ENCODE assay signal across 18 mouse cellular contexts in the genomic region with DNA sequence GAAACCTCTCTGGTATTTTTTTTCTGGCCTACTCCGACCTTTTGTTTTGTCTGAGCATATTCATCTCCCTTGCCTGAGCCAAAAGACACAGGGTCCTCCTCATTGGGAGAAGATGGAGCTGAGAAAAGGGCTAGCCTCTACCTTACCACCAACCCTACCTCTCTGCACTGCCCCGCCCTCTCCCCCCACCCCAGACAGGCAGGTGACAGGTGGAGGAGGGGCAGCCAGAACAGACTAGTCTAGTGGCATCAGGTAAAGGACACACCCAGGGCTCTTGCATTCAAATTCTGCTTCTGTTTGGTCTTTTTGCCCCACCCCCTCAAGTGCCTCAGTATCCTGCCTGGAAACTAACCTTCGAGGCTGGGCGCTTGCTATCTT. TPM values are rescaled to one million over a fixed set of nuclear protein-coding genes. Genes with fewer than 3 reads are reported as not detected.
DNase-seq lines count a peak whose midpoint lies in the region; ATAC-seq and TF ChIP-seq lines count a peak whose summit lies in the region.
"Had no signal": no experiment of that assay in that cellular context is flagged by ENCODE, and none has a peak within 500 bp of the region (broad histone marks: within the 10 kb centered on the region; RNA-seq: fewer than 3 reads in every experiment).

No protein-coding gene starts in this region.

- H3K9me3 ChIP-seq in lung, embryonic 14.5 days (ENCODE audit: low read depth, low read length) = no peaks in the 10 kb centered on the region
- H3K9me3 ChIP-seq in limb, embryonic 10.5 days (replicated peaks) = no peaks in the 10 kb centered on the region
- no peaks in the 10 kb centered on the region for H3K9me3 ChIP-seq in forebrain, embryonic 11.5 days (ENCODE audit: control insufficient read depth, low read length)
- H3K9me3 ChIP-seq: liver, embryonic 13.5 days; neural tube, embryonic 12.5 days had no signal

- peaks cover 52% of the 10 kb centered on the region for H3K27me3 ChIP-seq in lung, embryonic 14.5 days (ENCODE audit: insufficient read depth, low read length)
- H3K27me3 ChIP-seq in limb, embryonic 10.5 days (ENCODE audit: low read depth, poor library complexity, severe bottlenecking) = peaks cover 92% of the 10 kb centered on the region
- H3K27me3 ChIP-seq in forebrain, embryonic 11.5 days (ENCODE audit: control insufficient read depth, insufficient read depth, low read length) = peaks cover 93% of the 10 kb centered on the region

- ATAC-seq in lung, embryonic 14.5 days (ENCODE audit: insufficient read depth) = no peak
- no peak for ATAC-seq in forebrain, embryonic 11.5 days (replicated peaks; ENCODE audit: low FRiP score)
- ATAC-seq: forebrain, postnatal 0 days had no signal

- peak overlapping the region; percentile 44 for H3K4me3 ChIP-seq in lung, embryonic 14.5 days (ENCODE audit: low read depth, low read length)
- H3K4me3 ChIP-seq in limb, embryonic 10.5 days = peak overlapping the region; percentile 34; the same call in 1 of the 2 replicates
- H3K4me3 ChIP-seq in forebrain, embryonic 11.5 days (ENCODE audit: low read depth, low read length) = no peak overlapping the region
- H3K4me3 ChIP-seq: left cerebral cortex, adult 2 months; liver, embryonic 13.5 days; neural tube, embryonic 12.5 days had no signal

- peak overlapping the region; percentile 78 for H3K4me2 ChIP-seq in lung, embryonic 14.5 days
- H3K4me2 ChIP-seq in forebrain, embryonic 11.5 days (ENCODE audit: low read depth, low read length, severe bottlenecking) = no peak overlapping the region
- H3K4me2 ChIP-seq: neural tube, embryonic 12.5 days had no signal

- H3K9ac ChIP-seq in lung, embryonic 14.5 days = peak overlapping the region; percentile 74
- H3K9ac ChIP-seq in forebrain, embryonic 11.5 days (ENCODE audit: low read length) = no peak overlapping the region
- H3K9ac ChIP-seq: forebrain, postnatal 0 days; liver, embryonic 13.5 days; neural tube, embryonic 12.5 days had no signal

- peaks cover 71% of the 10 kb centered on the region for H3K36me3 ChIP-seq in lung, embryonic 14.5 days (ENCODE audit: insufficient read depth)
- H3K36me3 ChIP-seq in limb, embryonic 10.5 days = peaks cover 61% of the 10 kb centered on the region
- no peaks in the 10 kb centered on the region for H3K36me3 ChIP-seq in forebrain, embryonic 11.5 days (ENCODE audit: control insufficient read depth, insufficient read depth, low read length)
- H3K36me3 ChIP-seq: neural tube, embryonic 12.5 days had no signal

- no peak for TF ChIP-seq CTCF in lung, embryonic 14.5 days (IDR thresholded peaks at IDR 0.05; ENCODE audit: low read depth)

- peak; percentile 24 for DNase-seq in embryo, embryonic 10.5 days (ENCODE audit: low spot score)
- no peak for DNase-seq in embryo, embryonic 10 days (ENCODE audit: low spot score)
- no peak for DNase-seq in lung, embryonic 14.5 days
- no peak for DNase-seq in lung, postnatal 4 days
- DNase-seq in R1 (ENCODE audit: low read depth, low spot score) = peak; percentile 90
- peak; percentile 40 for DNase-seq in limb, embryonic 10.5 days (ENCODE audit: low spot score)
- DNase-seq in forebrain, embryonic 11.5 days (ENCODE audit: low spot score) = no peak
- no peak for DNase-seq in layer of hippocampus, postnatal 36 days
- DNase-seq: B cell, adult 2 months; cerebellum, adult 2 months; forebrain, postnatal 0 days; heart, postnatal 4 days; kidney, adult 9 months; liver, embryonic 13.5 days; thymus, adult 18-20 months had no signal

- H3K27ac ChIP-seq in lung, embryonic 14.5 days (ENCODE audit: low read depth) = peak overlapping the region; percentile 91
- 0 out of 2 replicates have a peak overlapping the region, but pooled peaks have one; percentile 81 for H3K27ac ChIP-seq in limb, embryonic 10.5 days
- H3K27ac ChIP-seq in forebrain, embryonic 11.5 days (ENCODE audit: low read depth, low read length) = no peak overlapping the region
- H3K27ac ChIP-seq: left cerebral cortex, adult 2 months; neural tube, embryonic 12.5 days had no signal

- peaks cover 14% of the 10 kb centered on the region for H3K4me1 ChIP-seq in lung, embryonic 14.5 days (ENCODE audit: insufficient read depth)
- H3K4me1 ChIP-seq in limb, embryonic 10.5 days = peaks cover 75% of the 10 kb centered on the region
- peaks cover 2% of the 10 kb centered on the region; the same call in 1 of the 2 replicates for H3K4me1 ChIP-seq in forebrain, embryonic 11.5 days (replicated peaks; ENCODE audit: control insufficient read depth, insufficient read depth, low read length)
- H3K4me1 ChIP-seq: liver, embryonic 13.5 days had no signal

- 30% methylated on average over 4 of the region's 4 CpGs for WGBS in lung, embryonic 14.5 days
- WGBS in limb, embryonic 10.5 days = 30% methylated on average over 4 of the region's 4 CpGs
- WGBS in forebrain, embryonic 11.5 days = 9% methylated on average over 4 of the region's 4 CpGs

RNA-seq across cellular contexts. Expression of gene Tbx3, which starts 11.4 kb away (rescaled TPM):
- 82.1 and 84.8 TPM in 2 replicates for polyA plus RNA-seq in lung, embryonic 14.5 days (2014; fragmentation: Nextera tagmentation; extraction: Ambion mirVana)
- 50.1 and 55.3 TPM in 2 replicates for polyA plus RNA-seq in limb, embryonic 10.5 days (2016; fragmentation: Nextera tagmentation; extraction: Ambion mirVana)
- 0.88 and 2.0 TPM in 2 replicates for polyA plus RNA-seq in forebrain, embryonic 11.5 days (2014; fragmentation: Nextera tagmentation; extraction: Ambion mirVana)
- 1 to 10 TPM; 2.1 to 3.1 TPM for total RNA-seq in layer of hippocampus, postnatal 36 days (2021)
- total RNA-seq: granulocyte monocyte progenitor cell, adult 5-6 weeks had no signal

Comparison
In these comparisons a context has a peak if more than half of its experiments do, and no peak if none do; other contexts are left out.
1. DNase-seq: peak in embryo, embryonic 10.5 days (single experiment), R1 (single experiment) and limb, embryonic 10.5 days (single experiment); none in embryo, embryonic 10 days (single experiment), lung, embryonic 14.5 days (single experiment), lung, postnatal 4 days (0 of 2), forebrain, embryonic 11.5 days (single experiment) and layer of hippocampus, postnatal 36 days (0 of 2).
2. RNA of gene Tbx3, which starts 11.4 kb away (polyA plus RNA-seq): 82.1 to 84.8 TPM in lung, embryonic 14.5 days and 50.1 to 55.3 TPM in limb, embryonic 10.5 days; 0.88 to 2.0 TPM in forebrain, embryonic 11.5 days; every median in the first group is over 10 times any median in the second.